In genomic region chr9:20837184-20837947, GRCm38 (mm10) we compare ENCODE assay signal across 26 mouse cellular contexts. TPM values are rescaled to one million over a fixed set of nuclear protein-coding genes. Genes with fewer than 3 reads are reported as not detected.
"Had no signal": no experiment of that assay in that cellular context is flagged by ENCODE, and none has a peak within 500 bp of the region (broad histone marks: within the 10 kb centered on the region; RNA-seq: fewer than 3 reads in every experiment).

No protein-coding gene starts in this region.

- H3K9me3 ChIP-seq: kidney, embryonic 15.5 days; limb, embryonic 13.5 days; liver, embryonic 12.5 days; liver, embryonic 15.5 days; lung, embryonic 15.5 days; midbrain, embryonic 10.5 days; midbrain, embryonic 13.5 days had no signal

- H3K36me3 ChIP-seq: kidney, embryonic 15.5 days; limb, embryonic 13.5 days; liver, embryonic 12.5 days; liver, embryonic 15.5 days; lung, embryonic 15.5 days; midbrain, embryonic 10.5 days; midbrain, embryonic 13.5 days had no signal

- H3K4me1 ChIP-seq: kidney, embryonic 15.5 days; limb, embryonic 13.5 days; liver, embryonic 12.5 days; liver, embryonic 15.5 days; lung, embryonic 15.5 days; midbrain, embryonic 13.5 days had no signal

- H3K4me2 ChIP-seq: kidney, embryonic 15.5 days; limb, embryonic 13.5 days; liver, embryonic 12.5 days; liver, embryonic 15.5 days; lung, embryonic 15.5 days; midbrain, embryonic 13.5 days had no signal

- H3K4me3 ChIP-seq: kidney, embryonic 15.5 days; left cerebral cortex, adult 2 months; limb, embryonic 13.5 days; liver, embryonic 12.5 days; liver, embryonic 15.5 days; lung, embryonic 15.5 days; midbrain, embryonic 10.5 days; midbrain, embryonic 13.5 days had no signal

- H3K9ac ChIP-seq: kidney, embryonic 15.5 days; limb, embryonic 13.5 days; liver, embryonic 12.5 days; liver, embryonic 15.5 days; lung, embryonic 15.5 days; midbrain, embryonic 13.5 days had no signal

- H3K27ac ChIP-seq: kidney, embryonic 15.5 days; left cerebral cortex, adult 2 months; limb, embryonic 13.5 days; liver, embryonic 12.5 days; liver, embryonic 15.5 days; lung, embryonic 15.5 days; midbrain, embryonic 10.5 days; midbrain, embryonic 13.5 days had no signal

- DNase-seq: kidney, adult 11 months; kidney, adult 8-10 months; kidney, postnatal 10 days; kidney, postnatal 36 days; layer of hippocampus, postnatal 36 days; liver; lung, adult 18-20 months; lung, postnatal 10 days; lung, postnatal 36 days; thymus, postnatal 36 days had no signal

- H3K27me3 ChIP-seq: lung, embryonic 15.5 days had no signal

- ATAC-seq: liver, embryonic 12.5 days; midbrain, embryonic 13.5 days had no signal

RNA-seq across cellular contexts. Expression of gene Rdh8, which starts 19.1 kb away (rescaled TPM):
- polyA plus RNA-seq: intestine, embryonic 14.5 days; kidney, embryonic 15.5 days; limb, embryonic 13.5 days; liver, embryonic 12.5 days; liver, embryonic 15.5 days; lung, embryonic 15.5 days; midbrain, embryonic 10.5 days; midbrain, embryonic 13.5 days; midbrain, postnatal 0 days; neural tube, embryonic 11.5 days; neural tube, embryonic 14.5 days; small intestine, adult 2 months; spleen, adult 2 months; thymus, postnatal 0 days; urinary bladder, adult 2 months had no signal
